Mouse (Mus musculus): ENCODE data around the gene Vmn1r149. TPM values are rescaled to one million over a fixed set of nuclear protein-coding genes. Genes with fewer than 3 reads are reported as not detected.
"Not testable (repeated sequence)": the region's sequence is repeated elsewhere in the genome, so short reads cannot be mapped to it uniquely, and the experiment has no call there.

The Vmn1r149 gene
- polyA plus RNA-seq (2014; fragmentation: Nextera tagmentation; extraction: Ambion mirVana), result not detected in 2 replicates

- H3K4me1 ChIP-seq (ENCODE audit: control insufficient read depth, insufficient read depth, low read length); H3K36me3 ChIP-seq (ENCODE audit: control insufficient read depth, insufficient read depth, low read length); H3K9ac ChIP-seq (replicated peaks; ENCODE audit: low read depth, low read length); H3K4me3 ChIP-seq (ENCODE audit: low read depth, low read length); H3K27me3 ChIP-seq (ENCODE audit: control insufficient read depth, insufficient read depth, low read length); ATAC-seq (ENCODE audit: insufficient number of reproducible peaks, insufficient read depth, low FRiP score, low read depth); H3K4me2 ChIP-seq (replicated peaks; ENCODE audit: low read depth, low read length); H3K9me3 ChIP-seq (ENCODE audit: control insufficient read depth, low read depth, low read length); H3K27ac ChIP-seq (ENCODE audit: low read length): not testable (repeated sequence)
- WGBS, result no CpG with 5 or more reads among the region's 2 CpGs
Observed at GRCm38 (mm10) chr7:22438129-22438528, at the start of gene Vmn1r149. Vmn1r149 (minus strand) TSS chr7:22438229.

- not testable (repeated sequence) for H3K4me1 ChIP-seq (ENCODE audit: control insufficient read depth, insufficient read depth, low read length); H3K4me2 ChIP-seq (replicated peaks; ENCODE audit: low read depth, low read length); H3K9ac ChIP-seq (replicated peaks; ENCODE audit: low read depth, low read length); H3K27ac ChIP-seq (ENCODE audit: low read length); H3K9me3 ChIP-seq (ENCODE audit: control insufficient read depth, low read depth, low read length); H3K36me3 ChIP-seq (ENCODE audit: control insufficient read depth, insufficient read depth, low read length); ATAC-seq (ENCODE audit: insufficient number of reproducible peaks, insufficient read depth, low FRiP score, low read depth); H3K27me3 ChIP-seq (ENCODE audit: control insufficient read depth, insufficient read depth, low read length); H3K4me3 ChIP-seq (ENCODE audit: low read depth, low read length)
- no CpG with 5 or more reads among the region's 5 CpGs for WGBS
Observed at GRCm38 (mm10) chr7:22463975-22464374, 25.9 kb upstream of the Vmn1r149 start, which contains the start of gene Gm10665. Gm10665 (minus strand) TSS chr7:22464075.

GRCm38 (mm10) chr7:22413283-22413682 is 24.7 kb downstream of the Vmn1r149 start, which contains the start of gene Vmn1r148:
Vmn1r148 (plus strand) TSS chr7:22413583.
- H3K9me3 ChIP-seq (ENCODE audit: control insufficient read depth, low read depth, low read length); H3K9ac ChIP-seq (replicated peaks; ENCODE audit: low read depth, low read length); ATAC-seq (ENCODE audit: insufficient number of reproducible peaks, insufficient read depth, low FRiP score, low read depth); H3K27ac ChIP-seq (ENCODE audit: low read length); H3K4me3 ChIP-seq (ENCODE audit: low read depth, low read length); H3K27me3 ChIP-seq (ENCODE audit: control insufficient read depth, insufficient read depth, low read length); H3K36me3 ChIP-seq (ENCODE audit: control insufficient read depth, insufficient read depth, low read length); H3K4me1 ChIP-seq (ENCODE audit: control insufficient read depth, insufficient read depth, low read length); H3K4me2 ChIP-seq (replicated peaks; ENCODE audit: low read depth, low read length): not testable (repeated sequence)
- no CpG with 5 or more reads among the region's 3 CpGs for WGBS

Other genes starting within 250 kb of the Vmn1r149 start
- gene Vmn1r143, start 248.9 kb downstream of the Vmn1r149 start, polyA plus RNA-seq (2014; fragmentation: Nextera tagmentation; extraction: Ambion mirVana), result not detected in 2 replicates
- not detected in 2 replicates for gene Gm8653, start 237.0 kb downstream of the Vmn1r149 start, polyA plus RNA-seq (2014; fragmentation: Nextera tagmentation; extraction: Ambion mirVana)
- gene Gm8453, start 208.7 kb downstream of the Vmn1r149 start, polyA plus RNA-seq (2014; fragmentation: Nextera tagmentation; extraction: Ambion mirVana), result not detected in 2 replicates
- gene Gm4187, start 108.5 kb downstream of the Vmn1r149 start, polyA plus RNA-seq (2014; fragmentation: Nextera tagmentation; extraction: Ambion mirVana), result not detected in 2 replicates
- not detected in 2 replicates for gene Gm8660, start 67.2 kb downstream of the Vmn1r149 start, polyA plus RNA-seq (2014; fragmentation: Nextera tagmentation; extraction: Ambion mirVana)
- not detected in 2 replicates for gene Vmn1r148, start 24.6 kb downstream of the Vmn1r149 start, polyA plus RNA-seq (2014; fragmentation: Nextera tagmentation; extraction: Ambion mirVana)
- gene Gm10665, start 25.8 kb upstream of the Vmn1r149 start, polyA plus RNA-seq (2014; fragmentation: Nextera tagmentation; extraction: Ambion mirVana), result not detected in 2 replicates
- not detected in 2 replicates for gene Vmn1r151, start 61.4 kb upstream of the Vmn1r149 start, polyA plus RNA-seq (2014; fragmentation: Nextera tagmentation; extraction: Ambion mirVana)
- not detected in 2 replicates for gene Vmn1r152, start 84.7 kb upstream of the Vmn1r149 start, polyA plus RNA-seq (2014; fragmentation: Nextera tagmentation; extraction: Ambion mirVana)
- not detected in 2 replicates for gene Gm8677, start 96.7 kb upstream of the Vmn1r149 start, polyA plus RNA-seq (2014; fragmentation: Nextera tagmentation; extraction: Ambion mirVana)
- gene Gm4201, start 127.1 kb upstream of the Vmn1r149 start, polyA plus RNA-seq (2014; fragmentation: Nextera tagmentation; extraction: Ambion mirVana), result not detected in 2 replicates
- gene Gm4565, start 149.9 kb upstream of the Vmn1r149 start, polyA plus RNA-seq (2014; fragmentation: Nextera tagmentation; extraction: Ambion mirVana), result not detected in 2 replicates
- gene Vmn1r155, start 219.8 kb upstream of the Vmn1r149 start, polyA plus RNA-seq (2014; fragmentation: Nextera tagmentation; extraction: Ambion mirVana), result not detected in 2 replicates